Mouse (Mus musculus): ENCODE measurements around the gene Mgl2.
A peak's percentile ranks its signal among the peaks of the same experiment; 100 is the strongest.

Mgl2 gene

DNA sequence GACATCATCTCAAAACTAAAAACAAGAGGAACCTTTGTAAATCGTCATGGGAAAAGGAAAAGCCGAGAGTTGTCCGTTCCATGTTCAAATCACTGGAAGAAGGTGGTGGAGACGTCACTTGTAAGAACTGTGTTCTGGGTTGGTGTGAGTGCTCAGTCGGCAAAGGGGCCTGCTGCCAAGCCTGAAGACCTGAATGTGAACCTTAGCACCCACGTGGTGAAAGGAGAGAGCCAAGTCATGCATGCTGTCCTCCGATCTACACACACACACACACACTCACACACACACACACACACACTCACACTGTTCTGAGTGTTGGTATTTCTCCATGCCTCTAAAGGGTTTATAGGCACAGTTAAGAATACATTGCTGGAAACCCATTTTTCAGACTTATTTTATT is 41.1 kb downstream of the Mgl2 start:
- no peak for DNase-seq

- no peak for DNase-seq
Observed at GRCm38 (mm10) chr11:70171847-70172246, 41.7 kb downstream of the Mgl2 start.

DNA sequence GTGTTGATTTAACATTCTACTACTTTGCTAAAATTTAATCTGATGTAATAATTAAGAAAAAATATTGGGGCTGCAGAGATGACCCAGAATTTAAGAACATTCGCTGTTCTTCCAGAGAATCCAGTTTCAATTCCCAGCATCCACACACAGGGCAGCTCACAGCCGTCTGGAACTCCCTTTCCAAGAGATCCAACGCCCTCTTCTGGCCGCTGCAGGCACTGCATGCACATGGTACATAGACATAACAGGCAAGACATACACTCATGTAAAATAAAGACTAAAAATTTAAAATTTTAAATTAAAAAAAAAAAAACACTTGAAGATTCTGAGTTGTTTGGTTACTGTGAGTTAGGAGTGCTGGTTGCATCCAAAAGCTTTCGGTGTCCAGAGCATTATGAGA is 42.2 kb downstream of the Mgl2 start:
- DNase-seq: peak; percentile 8

DNA sequence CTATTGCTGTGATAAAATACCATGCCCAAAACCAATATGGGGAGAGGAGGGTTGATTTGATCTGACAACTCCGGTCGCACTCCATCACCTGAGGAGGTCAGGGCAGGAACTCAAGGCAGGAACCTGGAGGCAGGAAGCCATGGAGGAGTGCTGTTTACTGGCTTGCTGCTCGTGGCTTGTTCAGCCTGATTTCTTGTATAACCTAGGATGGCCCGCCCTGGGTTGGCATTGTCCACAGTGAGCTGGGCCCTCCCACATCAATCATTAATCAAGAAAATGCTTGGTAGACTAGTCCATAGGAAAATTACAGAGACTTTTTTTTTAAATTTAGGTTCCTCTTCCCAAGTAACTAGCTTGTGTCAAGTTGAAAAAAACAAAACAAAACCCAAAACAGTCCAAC is 44.4 kb downstream of the Mgl2 start:
- no peak for DNase-seq

GRCm38 (mm10) chr11:70177647-70178046 is 47.5 kb downstream of the Mgl2 start:
- peak; percentile 20 for DNase-seq

DNA sequence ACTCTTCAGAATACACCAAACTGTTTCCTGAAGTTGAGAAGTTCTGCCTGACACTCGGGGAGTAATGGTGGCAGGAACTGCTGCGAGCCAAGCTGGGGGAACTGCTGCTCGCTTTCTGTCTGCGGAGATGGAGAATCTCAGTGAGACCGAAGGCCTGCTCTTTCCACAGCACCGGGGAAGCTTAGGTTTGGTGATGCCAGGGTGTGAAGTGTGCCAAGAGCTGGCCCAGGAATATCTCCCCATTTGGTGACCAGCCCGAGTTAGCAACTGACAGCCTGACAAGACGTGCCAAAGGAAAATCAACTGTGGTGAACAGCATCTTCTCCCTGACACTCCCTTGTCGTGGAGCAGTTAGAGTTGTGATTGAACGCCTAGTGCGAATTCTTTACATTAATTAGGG is 48.2 kb downstream of the Mgl2 start:
- DNase-seq: no peak

DNA sequence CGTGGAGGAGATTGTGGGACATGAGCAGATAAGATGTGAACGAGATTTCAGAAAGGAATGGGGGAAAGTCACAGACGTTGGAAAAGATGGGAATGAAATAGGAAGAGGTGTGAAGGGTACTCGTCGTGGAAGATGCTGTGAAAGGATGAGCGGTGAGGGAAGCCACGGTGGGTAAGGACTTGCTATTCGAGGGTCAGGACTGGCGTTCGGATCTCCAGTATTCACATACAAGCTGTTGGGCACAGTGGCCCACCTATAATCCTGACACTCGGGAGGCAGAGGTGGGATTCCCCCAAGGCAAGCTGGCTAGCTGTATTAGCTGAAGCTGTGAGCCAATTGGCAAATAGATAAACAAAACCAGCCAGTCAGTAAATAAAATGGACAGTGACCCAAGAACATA is 48.6 kb downstream of the Mgl2 start:
- no peak for DNase-seq

DNA sequence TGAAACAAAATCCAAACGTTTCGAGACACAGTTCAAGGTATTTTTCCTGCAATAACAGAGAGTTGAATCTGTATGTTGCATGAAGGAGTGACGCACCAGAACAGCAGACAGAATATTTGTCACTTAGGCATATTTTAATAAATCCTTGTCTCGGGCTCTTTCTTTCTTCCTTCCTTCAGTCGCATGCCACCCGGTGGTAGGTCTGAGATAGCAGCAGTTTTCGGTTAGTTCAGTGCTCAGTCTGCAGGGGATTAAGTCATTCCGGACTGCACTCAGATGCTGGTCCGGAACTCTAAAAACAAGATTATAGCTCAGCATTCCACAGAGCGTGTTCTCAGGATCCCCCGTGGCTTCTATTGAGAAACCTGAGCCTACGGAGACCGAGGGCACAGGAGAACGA is 49.3 kb downstream of the Mgl2 start:
- DNase-seq: peak; percentile 33

- no peak for DNase-seq
Observed at GRCm38 (mm10) chr11:70180496-70180895, 50.4 kb downstream of the Mgl2 start.

DNA sequence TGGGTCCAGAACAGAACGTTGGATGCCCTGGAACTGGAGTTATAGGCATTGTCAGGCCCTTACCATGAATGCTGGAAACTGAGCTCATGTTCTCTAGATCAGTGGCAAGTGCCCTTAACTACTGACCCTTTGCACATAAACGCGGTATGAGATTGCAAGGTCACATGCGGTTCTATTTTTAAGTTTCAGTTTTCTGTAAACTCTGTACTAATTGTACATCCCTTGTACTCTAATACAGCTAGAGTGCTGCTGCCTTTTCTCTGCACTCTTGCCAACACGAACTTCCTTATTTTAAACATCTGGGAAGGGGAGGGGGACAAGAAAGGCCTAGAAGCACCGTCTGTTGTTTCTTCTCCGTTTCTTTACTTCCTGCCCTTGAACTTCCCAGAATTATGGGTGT is 55.0 kb downstream of the Mgl2 start:
- no peak for DNase-seq
